Mouse (Mus musculus) limb, embryonic 14.5 days (tissue): ENCODE data around the gene Krt24. TPM values are rescaled to one million over a fixed set of nuclear protein-coding genes. Genes with fewer than 3 reads are reported as not detected.
A peak's percentile ranks its signal among the peaks of the same experiment; 100 is the strongest.
"Not testable (repeated sequence)": the region's sequence is repeated elsewhere in the genome, so short reads cannot be mapped to it uniquely, and the experiment has no call there.

Source experiments
- ATAC-seq: fragments of 200-750 bp; cut with Nextera tagmentation; 2 replicates; pipeline ENCODE4 v1.8.0; 2017; ENCODE audit warnings: low read depth, moderate number of reproducible peaks, moderate TSS enrichment; ENCODE audit not compliant: low FRiP score
- DNase-seq: peaks from one replicate; pipeline ENCODE4 v3.0.0-alpha.2; 2015; ENCODE audit warnings: low spot score
- H3K27ac ChIP-seq: fragments of 300-500 bp; sonication (generic); replicated peaks from 2 replicates; pipeline ENCODE4 v1.5.1; 2014; ENCODE audit warnings: low read depth, mild to moderate bottlenecking, low read length, moderate library complexity, mixed read lengths
- H3K27me3 ChIP-seq: fragments of 300-500 bp; sonication (generic); 2 replicates; pipeline ENCODE4 v1.6.1; 2014; ENCODE audit warnings: low read length, mixed read lengths; ENCODE audit not compliant: control insufficient read depth, insufficient read depth
- H3K36me3 ChIP-seq: fragments of 300-500 bp; sonication (generic); 2 replicates; pipeline ENCODE4 v1.6.1; 2014; ENCODE audit warnings: mild to moderate bottlenecking, low read length, moderate library complexity, mixed read lengths; ENCODE audit not compliant: control insufficient read depth, insufficient read depth
- H3K4me1 ChIP-seq: fragments of 300-500 bp; sonication (generic); 2 replicates; pipeline ENCODE4 v1.6.1; 2014; ENCODE audit warnings: antibody characterized with exemption, low read length, mixed read lengths; ENCODE audit not compliant: control insufficient read depth, insufficient read depth
- H3K4me2 ChIP-seq: fragments of 300-500 bp; sonication (generic); replicated peaks from 2 replicates; pipeline ENCODE4 v1.6.1; 2014; ENCODE audit warnings: low read depth, mild to moderate bottlenecking, low read length, moderate library complexity; ENCODE audit not compliant: severe bottlenecking
- H3K4me3 ChIP-seq: fragments of 300-500 bp; sonication (generic); replicated peaks from 2 replicates; pipeline ENCODE4 v1.5.1; 2014; ENCODE audit warnings: low read length
- H3K9ac ChIP-seq: fragments of 300-500 bp; sonication (generic); 2 replicates; pipeline ENCODE4 v1.6.1; 2014; ENCODE audit warnings: mild to moderate bottlenecking, low read depth, low read length, moderate library complexity; ENCODE audit not compliant: severe bottlenecking
- H3K9me3 ChIP-seq: fragments of 300-500 bp; sonication (generic); 2 replicates; pipeline ENCODE4 v1.6.1; 2016; ENCODE audit warnings: low read length; ENCODE audit not compliant: control insufficient read depth
- POLR2A ChIP-seq: fragments of 200-500 bp; IDR thresholded peaks from 2 replicates; pipeline ENCODE4 v1.8.0; 2012; ENCODE audit warnings: inconsistent platforms, mild to moderate bottlenecking, moderate library complexity, borderline replicate concordance; ENCODE audit not compliant: insufficient read depth, insufficient read length; ENCODE audit errors: extremely low read depth
- WGBS: fragments of 180-500 bp; shearing (Covaris S2); extraction: QIAGEN DNeasy Blood & Tissue Kit; methylation state at CpG from one replicate; pipeline ENCODE4 v1.1.7; 2014; 5-methylcytosine and 5-hydroxymethylcytosine counted together
- polyA plus RNA-seq, 2 experiments: library from polyadenylated mRNA; depleted of rRNA in 1 of 2; stranded (reverse) in 1 of 2; unstranded in 1 of 2; fragments of >200 nt; fragmentation: Nextera tagmentation in 1 of 2; extraction: Ambion mirVana in 1 of 2; gene quantifications; 2 replicates each; pipeline versions ENCODE4 v1.2.1 to v1.2.3; 2012 to 2014

The Krt24 gene
- polyA plus RNA-seq, 2 experiments, result 0.44 TPM; not detected in 1

- Histone ChIP-seq H3K4me3 (no peak overlapping the region), H3K27ac (no peak overlapping the region), H3K9me3 (no peaks in the 10 kb centered on the region), H3K27me3 (no peaks in the 10 kb centered on the region), H3K4me2 (no peak overlapping the region), H3K9ac (no peak overlapping the region), H3K4me1 (0 out of 2 replicates have a peak, but pooled peaks cover 3% of the 10 kb centered on the region), H3K36me3 (no peaks in the 10 kb centered on the region)
- no peak for ATAC-seq
- TF ChIP-seq POLR2A, result no peak
- DNase-seq, result no peak
- WGBS, result 97% methylated on average over 4 of the region's 4 CpGs
These were observed 37.1 kb downstream of the Krt24 start for GRCm38 (mm10) chr11:99247916-99248315.

- WGBS, result 45% methylated on average over 3 of the region's 3 CpGs
- H3K9me3 ChIP-seq, result not testable (repeated sequence)
These were observed 40.5 kb downstream of the Krt24 start for GRCm38 (mm10) chr11:99244519-99244918.

GRCm38 (mm10) chr11:99243820-99244374, 41.2 kb downstream of the Krt24 start, which contains the start of gene Krt222:
Gene Krt222 (minus strand): TSS chr11:99244085.
- Histone ChIP-seq H3K9ac (0 out of 2 replicates have a peak within 1 kb of the TSS, but pooled peaks have one; percentile 31), H3K9me3 (no peaks in the 10 kb centered on the region), H3K27me3 (no peaks in the 10 kb centered on the region), H3K27ac (no peak within 1 kb of the TSS), H3K4me2 (peak within 1 kb of the TSS; percentile 35), H3K4me3 (peak within 1 kb of the TSS; percentile 18; the same call in 1 of the 2 replicates), H3K36me3 (no peaks in the 10 kb centered on the region), H3K4me1 (no peaks in the 10 kb centered on the region)
- no peak for ATAC-seq
- no peak for TF ChIP-seq POLR2A
- DNase-seq, result no peak
- 4% methylated on average over 17 of the region's 17 CpGs for WGBS

More at GRCm38 (mm10) chr11:99244519-99244918, 40.5 kb downstream of the Krt24 start:
- not testable (repeated sequence) for H3K4me3 ChIP-seq, H3K36me3 ChIP-seq, H3K27ac ChIP-seq, H3K27me3 ChIP-seq, H3K9ac ChIP-seq, H3K4me2 ChIP-seq, DNase-seq, ATAC-seq, H3K4me1 ChIP-seq

GRCm38 (mm10) chr11:99243200-99243819, 41.8 kb downstream of the Krt24 start:
- ATAC-seq, result no peak
- TF ChIP-seq POLR2A, result no peak
- Histone ChIP-seq H3K27me3 (no peaks in the 10 kb centered on the region), H3K36me3 (no peaks in the 10 kb centered on the region), H3K9ac (0 out of 2 replicates have a peak overlapping the region, but pooled peaks have one; percentile 31), H3K9me3 (no peaks in the 10 kb centered on the region), H3K4me1 (no peaks in the 10 kb centered on the region), H3K4me3 (peak overlapping the region; percentile 18; the same call in 1 of the 2 replicates), H3K4me2 (peak overlapping the region; percentile 35), H3K27ac (no peak overlapping the region)
- DNase-seq, result no peak
- 32% methylated on average over 3 of the region's 3 CpGs for WGBS

- no peaks in the 10 kb centered on the region for H3K4me1 ChIP-seq
- H3K27ac ChIP-seq, result no peak overlapping the region
- H3K9me3 ChIP-seq, result no peaks in the 10 kb centered on the region
- no peak overlapping the region for H3K4me3 ChIP-seq
- no peak overlapping the region for H3K4me2 ChIP-seq
- ATAC-seq (no peak), DNase-seq (no peak)
- no peak for TF ChIP-seq POLR2A
- H3K9ac ChIP-seq, result no peak overlapping the region
- H3K27me3 ChIP-seq, result no peaks in the 10 kb centered on the region
- WGBS, result 78% methylated on average over 5 of the region's 5 CpGs
- H3K36me3 ChIP-seq, result no peaks in the 10 kb centered on the region
These were observed 43.0 kb downstream of the Krt24 start for GRCm38 (mm10) chr11:99242056-99242455.

GRCm38 (mm10) chr11:99238468-99238867, 46.6 kb downstream of the Krt24 start:
- DNase-seq, result no peak
- no peaks in the 10 kb centered on the region for H3K36me3 ChIP-seq
- no peak overlapping the region for H3K9ac ChIP-seq
- no peak overlapping the region for H3K4me3 ChIP-seq
- H3K27ac ChIP-seq, result no peak overlapping the region
- H3K4me2 ChIP-seq, result no peak overlapping the region
- 58% methylated on average over 13 of the region's 14 CpGs for WGBS
- H3K27me3 ChIP-seq, result no peaks in the 10 kb centered on the region
- H3K9me3 ChIP-seq, result no peaks in the 10 kb centered on the region
- no peaks in the 10 kb centered on the region for H3K4me1 ChIP-seq
- no peak for ATAC-seq
- no peak for TF ChIP-seq POLR2A
